Mouse (Mus musculus) adrenal gland, postnatal 25 days (tissue): Measurements from ENCODE around the gene Me3. TPM values are rescaled to one million over a fixed set of nuclear protein-coding genes. Genes with fewer than 3 reads are reported as not detected.

Source experiments
- DNase-seq: peaks from one replicate; pipeline ENCODE4 v3.0.0; 2021; ENCODE audit warnings: mixed read lengths
- total RNA-seq: library from RNA; stranded (reverse); gene quantifications from 2 replicates; pipeline ENCODE4 v1.2.3, GENCODE M21; 2021

The Me3 gene
- total RNA-seq, 1 experiment from 2014 or later, result 21.4 TPM

DNA sequence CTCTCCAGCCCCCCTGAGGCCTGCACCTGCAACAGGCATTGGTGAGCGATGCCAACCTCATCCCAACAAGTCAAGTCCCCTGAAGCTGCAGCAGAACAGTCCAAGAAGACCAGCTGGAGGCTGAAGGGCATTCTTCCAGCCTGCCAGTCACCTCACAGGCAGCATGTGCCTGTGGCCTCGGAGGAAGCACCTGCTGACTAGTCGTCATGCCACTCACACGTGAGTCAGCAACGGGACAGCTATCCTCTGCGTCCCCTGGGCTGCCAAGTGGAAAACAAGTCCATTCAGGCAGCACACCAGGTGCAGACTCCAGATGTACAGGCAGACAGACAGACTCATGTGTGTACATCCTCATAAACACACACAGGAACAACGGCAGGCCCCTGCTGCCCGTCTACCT lies 203.4 kb downstream of the Me3 start:
- DNase-seq, result no peak

- DNase-seq, result no peak
Observed at GRCm38 (mm10) chr7:89836676-89837075, 204.5 kb downstream of the Me3 start.

DNA sequence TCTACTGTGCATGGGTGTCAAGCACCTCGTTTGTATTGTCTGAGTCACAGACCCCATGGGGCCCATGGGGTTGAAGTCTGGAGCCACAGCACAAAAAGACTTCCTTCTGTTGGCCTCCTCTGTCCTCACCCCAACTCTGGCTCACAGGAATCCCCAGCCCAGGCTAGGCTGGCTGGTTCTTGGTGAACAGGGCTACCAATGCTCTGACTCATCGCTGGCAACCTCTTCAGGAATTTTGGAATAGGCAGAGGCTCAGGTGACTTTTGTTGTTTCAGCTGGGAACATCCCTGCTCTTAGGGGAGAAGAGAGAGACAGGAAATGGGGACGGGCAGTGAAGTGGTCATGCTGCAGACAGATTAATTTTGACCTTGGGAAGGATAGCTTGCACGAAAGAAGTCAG lies 205.6 kb downstream of the Me3 start:
- no peak for DNase-seq

DNA sequence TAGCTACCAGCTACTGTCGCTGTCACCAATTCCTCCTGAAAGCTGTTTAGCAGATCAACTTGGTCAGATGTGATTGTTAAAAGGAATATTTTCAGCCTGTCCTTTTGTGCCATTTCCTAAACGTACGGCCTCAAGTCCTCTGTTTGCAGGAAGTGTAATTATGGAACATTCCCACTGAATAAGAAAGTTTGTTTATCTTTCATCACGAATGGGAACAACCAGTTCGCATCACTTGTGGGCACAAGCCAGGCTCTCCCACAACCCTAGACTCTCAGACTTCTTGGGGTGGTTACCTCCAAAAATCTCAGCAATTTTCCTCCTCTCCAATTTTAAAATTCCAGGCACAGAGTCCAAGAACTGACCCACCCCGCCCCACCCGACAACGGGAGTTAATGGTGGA lies 207.5 kb downstream of the Me3 start:
- no peak for DNase-seq

DNA sequence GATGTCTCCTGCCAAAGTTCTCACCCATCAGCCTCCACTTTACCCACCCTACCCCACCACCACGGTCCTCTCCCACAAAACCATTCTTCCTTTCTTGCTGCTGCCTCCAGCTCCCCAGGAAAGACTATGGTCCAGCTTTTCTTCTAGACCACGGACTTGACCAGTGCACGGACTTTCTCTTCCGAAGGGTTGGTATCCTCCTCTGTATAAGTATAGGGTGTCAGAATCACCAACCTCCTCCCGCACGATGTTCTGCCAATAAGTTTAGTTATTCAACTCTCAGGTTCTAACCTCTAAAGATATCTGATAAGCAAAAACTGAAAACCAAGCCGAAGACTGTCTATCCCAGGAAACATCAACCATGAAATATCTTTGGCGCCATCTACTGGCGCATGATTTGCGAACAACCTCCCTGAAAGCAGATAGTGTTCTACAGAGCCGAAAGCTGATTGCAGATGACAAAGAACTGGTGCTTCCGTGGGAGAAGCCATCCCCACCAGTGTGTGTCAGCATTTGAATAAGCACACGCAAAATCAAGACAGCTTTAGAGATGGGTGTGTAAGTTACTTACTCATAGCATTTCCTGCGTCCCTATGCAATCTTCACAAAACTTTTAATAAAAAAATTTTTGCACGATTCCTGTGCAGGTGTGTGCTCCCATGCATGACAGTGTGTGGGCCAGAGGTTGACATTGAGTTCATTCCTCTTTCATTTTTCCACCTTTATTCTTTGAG lies 209.6 kb downstream of the Me3 start:
- DNase-seq, result peak; percentile 75

DNA sequence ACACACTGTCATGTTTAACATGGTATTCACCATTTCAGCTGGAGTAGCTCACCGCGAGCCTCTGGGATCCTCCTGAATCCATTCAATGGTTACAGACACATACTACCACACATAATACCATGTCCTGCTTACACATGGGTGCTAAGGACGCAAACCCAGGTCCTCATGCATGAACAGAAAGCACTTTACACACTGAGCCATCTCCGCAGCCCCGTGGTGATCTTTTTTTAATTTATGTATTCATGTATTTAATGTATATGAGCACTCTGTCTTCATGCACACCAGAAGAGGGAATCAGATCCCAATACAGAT lies 210.2 kb downstream of the Me3 start:
- no peak for DNase-seq

DNA sequence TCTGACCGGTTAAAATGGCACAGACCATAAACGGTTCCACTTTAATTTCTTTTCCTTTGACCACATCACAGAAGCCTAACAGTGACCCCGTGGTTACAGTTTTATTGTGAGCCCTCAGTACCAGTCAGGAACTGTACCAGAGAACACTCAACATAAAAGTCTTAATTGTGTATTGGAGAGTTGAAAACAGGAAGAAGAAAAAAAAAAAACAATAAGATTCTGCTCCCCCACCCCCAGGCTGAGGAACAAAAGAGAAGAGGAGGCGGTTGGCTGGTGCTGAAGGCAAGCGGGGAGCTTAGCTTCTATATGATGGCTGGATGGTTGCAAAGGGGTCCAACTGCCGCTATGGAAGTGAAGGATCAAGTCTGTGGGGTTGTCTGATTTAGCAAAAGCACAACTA lies 210.9 kb downstream of the Me3 start:
- no peak for DNase-seq

DNA sequence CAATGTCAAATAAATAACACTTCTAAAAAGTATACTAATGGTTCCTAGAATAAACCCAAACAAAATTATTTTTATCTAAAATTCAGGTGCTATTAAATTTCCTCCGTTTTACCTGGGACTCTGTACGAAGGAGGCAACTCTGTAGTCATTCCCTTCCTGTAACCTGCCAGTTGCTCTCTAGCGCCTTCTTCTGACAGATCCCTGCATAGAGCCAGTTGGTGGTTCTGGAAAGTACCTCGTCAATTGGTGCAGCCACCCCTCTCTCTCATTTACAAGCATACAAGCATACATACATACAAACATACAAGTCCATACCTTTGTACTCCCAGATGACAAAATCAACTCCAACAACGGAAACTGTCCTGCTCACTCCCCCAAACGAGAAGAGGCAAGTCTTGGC lies 211.3 kb downstream of the Me3 start:
- peak; percentile 29 for DNase-seq

DNA sequence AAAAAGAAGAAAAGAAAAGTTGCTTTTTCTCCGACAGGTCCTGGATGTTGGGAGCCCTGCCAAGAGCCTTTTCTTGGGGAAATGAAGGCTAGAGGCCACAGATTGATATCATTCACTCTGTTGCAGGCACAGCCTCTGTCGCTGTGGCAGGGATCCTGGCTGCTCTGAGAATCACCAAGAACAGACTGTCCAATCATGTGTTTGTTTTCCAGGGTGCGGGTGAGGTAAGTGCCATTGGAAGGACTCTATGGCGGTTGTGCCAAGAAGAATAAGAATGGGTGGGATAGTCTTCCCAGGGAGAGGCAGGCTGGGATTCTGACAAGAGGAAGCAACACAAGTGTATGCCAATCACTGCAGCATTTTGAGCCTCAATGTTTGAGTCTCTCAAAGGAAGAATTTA lies 213.5 kb downstream of the Me3 start:
- DNase-seq, result no peak

- DNase-seq, result peak; percentile 6
Observed at GRCm38 (mm10) chr7:89850510-89850909, 218.3 kb downstream of the Me3 start.

DNA sequence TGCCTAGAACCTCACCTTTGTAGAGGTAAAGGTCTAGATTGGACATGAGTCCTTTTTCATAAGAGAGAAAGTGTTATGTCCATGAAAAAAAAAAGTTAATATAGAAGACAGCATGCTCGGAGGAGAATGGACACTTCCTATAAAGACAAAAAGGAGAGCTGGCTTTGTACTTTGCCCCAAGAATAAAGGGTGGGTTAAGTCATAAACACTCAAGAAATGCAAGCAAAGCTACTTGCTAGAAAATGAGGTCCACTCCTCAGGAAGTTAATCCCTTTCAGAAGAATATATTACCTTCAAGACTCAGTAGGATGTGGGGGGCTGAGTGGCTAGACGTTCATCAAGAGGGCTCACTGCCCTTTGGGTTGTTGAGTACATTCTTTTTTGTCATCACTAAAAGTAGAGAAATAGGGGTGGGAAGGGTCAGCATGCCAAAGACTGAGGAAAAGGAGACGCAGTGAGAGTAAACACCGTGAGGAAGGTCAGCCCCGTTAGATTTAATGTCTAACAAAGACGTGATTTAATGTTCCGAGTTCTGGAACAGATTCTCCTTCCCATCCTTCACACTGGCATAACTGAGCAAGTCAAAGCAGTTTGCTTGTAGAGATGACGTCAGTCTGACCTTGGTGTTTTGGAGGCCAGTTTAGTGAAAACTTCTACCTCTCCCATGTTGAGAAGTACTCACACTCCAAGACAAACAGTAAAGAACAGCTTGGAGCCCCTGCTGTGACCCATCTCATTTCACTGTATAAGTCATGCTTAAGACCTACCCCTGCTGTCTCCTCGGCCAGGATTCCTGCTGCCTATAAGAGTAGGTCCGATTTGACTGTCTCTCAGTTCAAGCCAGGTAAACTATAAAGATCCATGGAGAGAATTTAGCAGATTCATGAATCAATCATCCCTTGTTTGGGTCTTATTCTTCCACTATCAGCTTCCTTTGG lies 220.2 kb downstream of the Me3 start:
- DNase-seq, result no peak

DNA sequence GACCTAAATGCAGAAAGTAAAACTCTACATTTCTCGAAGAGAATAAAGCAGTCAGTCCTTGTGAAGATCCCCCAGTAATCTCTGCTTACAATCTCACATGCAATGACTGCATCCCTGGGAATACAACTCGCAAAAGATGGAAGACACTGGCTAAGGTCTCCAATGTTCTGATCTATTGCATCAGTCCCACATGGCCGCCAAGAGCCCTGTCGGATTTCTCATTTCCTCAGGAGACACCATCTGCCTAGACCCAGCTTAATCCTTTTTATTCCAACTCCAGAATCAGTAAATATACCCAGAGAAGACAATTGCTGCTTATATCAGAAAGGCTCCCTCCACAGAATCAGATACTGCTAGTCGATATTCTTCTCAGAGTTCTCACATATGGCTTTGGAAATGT lies 220.9 kb downstream of the Me3 start:
- no peak for DNase-seq

DNA sequence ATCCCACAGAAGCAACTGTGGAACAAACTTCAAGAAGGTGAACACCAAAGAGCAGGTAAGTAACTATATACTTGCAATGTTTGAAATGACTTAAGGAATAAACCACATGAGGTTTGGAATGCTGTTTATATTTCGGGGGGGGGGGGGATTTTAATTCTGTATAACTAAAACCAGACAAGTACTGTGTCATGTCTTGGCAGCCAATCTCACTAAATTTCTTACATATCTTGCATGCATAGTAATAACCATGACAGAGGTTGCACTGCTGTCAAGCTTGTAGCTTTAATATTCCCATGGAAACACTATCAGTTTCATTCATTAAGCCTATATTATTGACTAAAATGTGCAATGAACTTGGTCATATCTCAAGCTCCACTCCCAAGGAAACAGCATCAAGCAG lies 223.0 kb downstream of the Me3 start:
- no peak for DNase-seq

- DNase-seq, result no peak
Observed at GRCm38 (mm10) chr7:89856440-89857217, 224.4 kb downstream of the Me3 start.

DNA sequence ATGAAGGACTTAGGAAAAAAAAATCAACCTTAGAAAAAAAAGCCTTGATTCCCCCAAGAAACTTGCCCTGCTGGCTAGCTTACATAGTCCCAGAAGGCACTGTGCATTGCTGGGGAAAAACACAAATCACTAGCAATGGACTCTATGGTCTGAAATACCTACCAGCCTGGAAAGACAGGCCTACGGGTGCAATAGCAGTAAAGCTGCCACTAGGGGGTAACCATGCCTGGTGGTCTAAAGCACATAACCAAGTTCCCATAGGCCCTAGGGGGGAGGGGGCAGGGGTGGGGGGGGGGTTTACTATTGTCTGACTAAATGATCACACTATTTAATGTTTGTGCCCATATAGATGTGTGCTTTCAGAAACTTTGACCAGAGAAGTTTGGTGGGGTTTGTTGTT lies 232.6 kb downstream of the Me3 start:
- DNase-seq, result no peak

DNA sequence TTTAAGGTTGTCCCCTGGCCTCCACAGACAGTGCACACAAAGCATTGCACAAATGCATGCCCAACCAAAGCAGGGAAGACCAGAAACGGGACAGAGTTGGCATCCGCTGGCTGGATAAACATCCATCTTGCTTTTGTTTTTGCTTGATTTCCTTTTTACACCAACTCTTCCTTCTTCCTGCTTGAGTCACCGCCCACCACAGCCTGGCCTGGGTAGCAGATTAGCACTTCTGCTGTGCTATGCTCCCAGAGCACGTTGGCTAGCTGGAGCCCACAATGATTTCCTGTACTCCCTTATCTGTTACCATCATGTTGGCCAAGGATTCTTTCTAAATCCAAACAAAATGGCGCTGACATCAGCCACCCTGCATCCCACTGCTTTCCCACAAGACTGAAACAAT lies 235.0 kb downstream of the Me3 start:
- no peak for DNase-seq

DNA sequence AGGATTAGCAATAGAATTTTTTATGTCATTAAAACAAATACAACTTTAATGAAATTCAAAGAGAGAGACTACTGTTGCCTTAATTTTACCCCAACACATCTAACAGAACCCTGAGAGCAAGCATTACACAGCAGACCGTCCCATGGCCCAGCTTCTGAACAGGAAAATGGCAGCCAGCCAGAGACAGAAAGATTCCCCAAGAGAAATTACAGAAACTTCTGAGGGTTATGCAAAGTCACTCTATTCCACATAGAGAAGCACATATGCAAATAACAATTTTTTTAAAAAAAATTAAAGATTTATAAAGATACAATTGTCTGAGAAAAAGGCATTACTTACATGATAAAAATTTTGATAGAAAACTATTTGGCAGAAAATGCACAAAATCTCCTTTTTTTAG lies 247.5 kb downstream of the Me3 start:
- DNase-seq, result no peak

DNA sequence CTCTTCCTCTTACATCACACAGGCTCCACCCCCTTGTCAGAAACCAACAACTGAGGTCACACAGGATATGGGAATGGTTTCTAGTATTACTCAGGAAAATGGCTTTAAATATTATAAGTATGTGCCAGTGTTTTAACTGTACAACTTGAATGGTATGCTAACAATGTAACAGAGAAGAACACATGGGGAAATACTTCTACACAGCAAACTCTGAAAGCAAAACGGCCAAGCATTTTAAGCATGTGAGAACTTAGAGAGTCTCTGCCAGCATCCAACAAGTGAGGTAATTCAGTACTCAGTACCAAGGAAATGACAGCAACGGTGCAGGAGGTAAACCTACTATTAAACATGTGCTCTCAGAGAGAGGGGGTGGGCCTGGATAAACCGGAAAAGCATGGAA lies 252.4 kb downstream of the Me3 start:
- no peak for DNase-seq

- DNase-seq, result no peak
Observed at GRCm38 (mm10) chr7:89891412-89891811, 259.2 kb downstream of the Me3 start.

- peak; percentile 36 for DNase-seq
Observed at GRCm38 (mm10) chr7:89891856-89892255, 259.7 kb downstream of the Me3 start.

DNA sequence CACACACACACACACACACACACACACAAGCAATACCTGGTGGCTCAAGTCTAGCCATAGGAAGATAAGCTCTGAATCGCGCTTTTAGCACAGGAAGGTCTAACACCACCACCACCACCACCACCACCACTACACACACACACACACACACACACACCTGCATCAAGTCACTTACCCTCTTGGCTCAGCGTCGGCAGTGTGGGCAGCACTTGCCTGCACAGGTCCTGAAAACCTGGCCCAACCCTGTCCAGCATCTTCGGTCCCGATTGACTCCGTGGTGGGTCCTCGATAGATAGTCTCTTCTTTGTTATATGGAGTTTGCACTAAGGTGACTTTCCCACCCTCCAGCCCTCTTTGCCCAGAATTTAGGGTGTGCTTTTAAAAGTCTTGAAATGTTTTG lies 270.8 kb downstream of the Me3 start:
- DNase-seq, result no peak

GRCm38 (mm10) chr7:89903442-89904343 lies 271.5 kb downstream of the Me3 start, which contains the start of gene Ccdc81:
Gene Ccdc81, minus strand, starts transcription at chr7:89903629.
- DNase-seq, result peak; percentile 8
